Mouse (Mus musculus) adipocyte (in vitro differentiated cells): ENCODE measurements at regions not wholly inside any gene's neighbourhood (a gene's known extent, or its start where the extent isn't known, plus 50 kb on each side); places are given as distances from the start of the nearest gene placed in this dataset.

Experiments
- DNase-seq: peaks from one replicate; pipeline ENCODE4 v3.0.0-alpha.2; 2016; ENCODE audit warnings: low spot score

- DNase-seq: peak; percentile 10
Observed at GRCm38 (mm10) chr9:86961663-86962062, 53.7 kb upstream of the Ripply2 start.

- DNase-seq: no peak
Observed at GRCm38 (mm10) chr9:86957076-86957475, 58.3 kb upstream of the Ripply2 start.

DNA sequence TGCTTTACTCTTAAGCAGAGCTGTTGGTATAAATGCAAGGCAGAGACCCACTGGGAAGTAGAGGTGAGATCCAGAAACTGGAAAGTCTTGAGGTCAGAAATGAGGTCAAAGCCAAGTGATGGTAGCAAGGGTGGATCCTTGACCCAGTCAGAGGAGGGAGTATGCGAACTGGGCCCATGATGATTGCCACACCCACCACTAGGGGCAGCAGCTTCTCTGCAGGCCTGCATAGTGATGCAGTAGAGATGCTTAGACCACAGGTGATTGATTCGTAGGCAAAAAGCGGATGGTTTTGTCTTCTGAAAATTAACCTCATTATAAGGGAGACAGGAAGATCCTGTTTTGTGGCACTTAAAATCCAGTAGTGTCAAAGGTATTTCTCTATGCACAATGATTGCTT, 59.6 kb upstream of the Ripply2 start:
- no peak for DNase-seq

DNA sequence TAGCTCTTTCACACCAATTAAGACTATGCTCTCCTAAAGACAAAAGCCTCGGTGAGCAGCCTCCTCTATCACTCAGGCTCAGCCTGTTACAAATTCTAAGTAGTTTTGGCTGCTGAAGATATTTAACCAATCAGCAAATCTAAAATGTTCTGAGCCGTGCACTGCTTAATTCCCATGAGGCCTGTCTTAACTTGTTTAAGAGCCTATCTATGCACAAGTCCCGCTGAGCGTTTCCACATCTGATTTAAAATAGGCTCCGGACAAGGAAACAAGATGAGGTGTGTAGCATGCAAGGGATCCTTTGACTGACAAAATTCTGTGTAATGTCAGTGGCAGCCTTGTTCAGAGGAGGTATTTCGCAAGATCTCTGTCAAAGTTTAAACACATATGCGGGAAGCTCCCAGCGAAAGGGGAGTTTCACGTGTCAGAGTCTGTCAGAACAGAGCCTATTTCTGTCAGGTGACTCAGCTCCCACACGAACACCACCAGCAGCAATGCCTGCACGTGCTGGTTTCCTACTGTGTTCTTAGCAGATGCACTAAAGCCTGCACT, 63.3 kb upstream of the Ripply2 start:
- peak; percentile 29 for DNase-seq

- no peak for DNase-seq
Observed at GRCm38 (mm10) chr9:86949885-86950284, 65.5 kb upstream of the Ripply2 start.

DNA sequence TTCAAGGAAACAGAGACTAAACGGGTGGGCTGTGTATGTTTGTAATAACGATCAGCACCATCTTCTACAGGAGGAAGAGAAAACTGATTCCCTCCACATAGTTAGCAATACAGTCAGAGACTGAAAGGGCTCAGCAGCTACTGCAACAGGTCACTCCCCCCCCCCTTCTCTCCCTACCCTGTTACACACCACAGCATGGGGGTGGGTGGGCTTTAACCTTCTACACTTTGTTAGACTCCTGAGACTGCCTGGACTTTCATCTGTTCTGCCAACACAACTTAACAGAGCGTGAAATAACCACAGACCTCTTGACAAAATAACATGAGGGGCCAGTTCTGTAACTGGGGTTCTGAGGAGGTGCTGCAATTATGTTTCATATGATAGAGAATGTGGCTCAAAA, 50.7 kb upstream of the Snap91 start:
- DNase-seq: no peak
